Mouse (Mus musculus): Measurements from ENCODE around the gene Sh3bgrl3. TPM values are rescaled to one million over a fixed set of nuclear protein-coding genes. Genes with fewer than 3 reads are reported as not detected.

Sh3bgrl3 gene
- polyA plus RNA-seq, 1 experiment, result 85.6 TPM

DNA sequence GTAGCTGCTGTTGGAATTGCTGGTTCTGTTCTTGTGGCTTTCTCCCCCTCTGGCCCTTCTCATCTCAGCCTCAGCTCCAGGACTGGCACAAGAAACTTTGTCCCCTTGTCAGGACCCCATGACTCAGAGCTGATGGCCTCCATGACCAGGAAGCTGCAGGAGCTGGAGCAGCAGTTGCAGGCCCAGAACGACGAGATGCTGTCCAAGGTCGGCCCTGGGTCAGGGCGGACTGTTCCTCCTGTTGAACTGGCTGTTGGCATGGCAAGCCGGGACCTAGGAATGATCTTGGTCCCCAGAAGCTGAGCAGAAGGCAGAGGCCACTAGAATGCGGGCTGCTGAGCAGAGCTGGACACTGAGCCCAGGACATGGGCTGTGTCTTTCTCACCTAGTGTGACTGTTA is 16.2 kb downstream of the Sh3bgrl3 start:
- Histone ChIP-seq H3K36me3 (ENCODE audit: control insufficient read depth, insufficient read depth, low read length) (no peaks in the 10 kb centered on the region; the same call in 1 of the 2 replicates), H3K27me3 (ENCODE audit: control insufficient read depth, insufficient read depth, low read length) (no peaks in the 10 kb centered on the region), H3K27ac (ENCODE audit: control insufficient read depth, insufficient read depth, low read depth, low read length) (no peak overlapping the region), H3K4me3 (ENCODE audit: control insufficient read depth, low read depth, low read length) (no peak overlapping the region), H3K4me1 (ENCODE audit: control insufficient read depth, insufficient read depth, low read length) (peaks cover 6% of the 10 kb centered on the region)
- TF ChIP-seq CTCF (IDR thresholded peaks at IDR 0.05; ENCODE audit: control insufficient read depth, insufficient read depth, insufficient replicate concordance, low read depth, low read length), result no peak
- no peak for TF ChIP-seq POLR2A (IDR thresholded peaks at IDR 0.05; ENCODE audit: control insufficient read depth, low read depth, low read length)

DNA sequence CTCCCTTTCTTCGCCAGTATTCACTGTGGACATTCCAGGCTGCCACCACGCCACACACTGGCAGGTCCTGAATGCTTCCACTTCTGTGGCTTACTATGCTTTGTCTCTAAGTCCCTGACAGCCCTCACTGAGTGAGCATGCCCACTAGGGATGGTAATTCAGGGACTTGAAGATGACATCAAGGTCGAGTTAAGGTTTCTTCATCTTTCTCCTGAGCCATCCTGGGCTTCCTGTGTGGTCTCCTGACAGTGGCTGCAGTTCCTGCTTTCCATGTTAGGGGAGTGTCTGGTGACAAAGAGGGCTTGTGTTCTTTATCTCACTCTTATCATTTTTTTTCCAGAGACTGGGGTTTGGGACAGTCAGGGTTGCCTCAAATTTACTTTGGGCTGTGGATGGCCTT is 17.9 kb downstream of the Sh3bgrl3 start:
- H3K27me3 ChIP-seq (ENCODE audit: control insufficient read depth, insufficient read depth, low read length), result no peaks in the 10 kb centered on the region
- no peak for TF ChIP-seq POLR2A (IDR thresholded peaks at IDR 0.05; ENCODE audit: control insufficient read depth, low read depth, low read length)
- TF ChIP-seq CTCF (IDR thresholded peaks at IDR 0.05; ENCODE audit: control insufficient read depth, insufficient read depth, insufficient replicate concordance, low read depth, low read length), result no peak
- no peaks in the 10 kb centered on the region; the same call in 1 of the 2 replicates for H3K36me3 ChIP-seq (ENCODE audit: control insufficient read depth, insufficient read depth, low read length)
- no peak overlapping the region for H3K4me3 ChIP-seq (ENCODE audit: control insufficient read depth, low read depth, low read length)
- no peak overlapping the region for H3K27ac ChIP-seq (ENCODE audit: control insufficient read depth, insufficient read depth, low read depth, low read length)
- H3K4me1 ChIP-seq (ENCODE audit: control insufficient read depth, insufficient read depth, low read length), result peaks cover 6% of the 10 kb centered on the region

DNA sequence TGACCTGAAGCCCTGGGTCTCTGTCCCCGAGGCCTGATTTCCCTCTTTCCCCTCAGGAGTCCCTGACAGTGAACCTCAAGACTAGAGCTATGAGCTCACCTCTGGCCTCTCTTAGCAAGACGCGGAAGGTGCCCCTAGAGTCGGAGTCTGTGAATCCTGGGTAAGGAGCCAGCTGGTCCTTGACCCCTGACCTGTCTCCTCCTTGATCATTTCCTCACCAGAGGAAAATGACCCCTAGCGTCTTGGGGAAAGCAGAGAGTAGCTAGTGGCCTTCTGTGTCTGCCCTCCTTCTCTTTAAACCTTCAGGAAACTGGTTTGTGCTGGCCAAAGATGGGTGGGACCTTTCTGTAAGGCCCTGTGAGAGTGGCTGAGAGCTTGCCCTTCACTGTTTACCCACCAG is 20.4 kb downstream of the Sh3bgrl3 start:
- H3K4me3 ChIP-seq (ENCODE audit: control insufficient read depth, low read depth, low read length), result no peak overlapping the region
- no peaks in the 10 kb centered on the region for H3K27me3 ChIP-seq (ENCODE audit: control insufficient read depth, insufficient read depth, low read length)
- H3K36me3 ChIP-seq (ENCODE audit: control insufficient read depth, insufficient read depth, low read length), result no peaks in the 10 kb centered on the region; the same call in 1 of the 2 replicates
- H3K27ac ChIP-seq (ENCODE audit: control insufficient read depth, insufficient read depth, low read depth, low read length), result no peak overlapping the region
- H3K4me1 ChIP-seq (ENCODE audit: control insufficient read depth, insufficient read depth, low read length), result peaks cover 2% of the 10 kb centered on the region
- TF ChIP-seq POLR2A (IDR thresholded peaks at IDR 0.05; ENCODE audit: control insufficient read depth, low read depth, low read length) (no peak), CTCF (IDR thresholded peaks at IDR 0.05; ENCODE audit: control insufficient read depth, insufficient read depth, insufficient replicate concordance, low read depth, low read length) (no peak)

DNA sequence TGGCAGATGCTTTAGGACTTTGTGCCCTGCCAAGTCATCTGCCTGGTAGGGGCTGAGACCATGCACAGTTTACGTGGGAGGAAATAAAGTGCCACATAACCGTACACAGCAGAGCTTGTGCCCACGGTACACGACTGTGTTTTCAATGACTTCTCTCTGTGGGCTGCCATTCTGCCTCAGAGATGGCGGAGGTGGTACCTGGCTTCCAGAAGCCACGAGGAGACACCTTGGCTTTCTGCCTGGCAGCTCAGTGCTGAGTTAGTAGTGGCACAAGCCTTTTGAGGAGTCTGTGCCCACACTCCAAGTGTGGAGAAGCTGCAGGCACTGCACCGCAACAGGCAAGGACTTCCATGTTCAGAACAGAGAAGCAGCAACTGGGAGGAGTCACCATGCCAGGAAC is 20.9 kb downstream of the Sh3bgrl3 start:
- H3K4me3 ChIP-seq (ENCODE audit: control insufficient read depth, low read depth, low read length), result no peak overlapping the region
- no peaks in the 10 kb centered on the region for H3K27me3 ChIP-seq (ENCODE audit: control insufficient read depth, insufficient read depth, low read length)
- H3K36me3 ChIP-seq (ENCODE audit: control insufficient read depth, insufficient read depth, low read length), result no peaks in the 10 kb centered on the region; the same call in 1 of the 2 replicates
- H3K27ac ChIP-seq (ENCODE audit: control insufficient read depth, insufficient read depth, low read depth, low read length), result no peak overlapping the region
- H3K4me1 ChIP-seq (ENCODE audit: control insufficient read depth, insufficient read depth, low read length), result peaks cover 2% of the 10 kb centered on the region
- TF ChIP-seq POLR2A (IDR thresholded peaks at IDR 0.05; ENCODE audit: control insufficient read depth, low read depth, low read length) (no peak), CTCF (IDR thresholded peaks at IDR 0.05; ENCODE audit: control insufficient read depth, insufficient read depth, insufficient replicate concordance, low read depth, low read length) (no peak)

DNA sequence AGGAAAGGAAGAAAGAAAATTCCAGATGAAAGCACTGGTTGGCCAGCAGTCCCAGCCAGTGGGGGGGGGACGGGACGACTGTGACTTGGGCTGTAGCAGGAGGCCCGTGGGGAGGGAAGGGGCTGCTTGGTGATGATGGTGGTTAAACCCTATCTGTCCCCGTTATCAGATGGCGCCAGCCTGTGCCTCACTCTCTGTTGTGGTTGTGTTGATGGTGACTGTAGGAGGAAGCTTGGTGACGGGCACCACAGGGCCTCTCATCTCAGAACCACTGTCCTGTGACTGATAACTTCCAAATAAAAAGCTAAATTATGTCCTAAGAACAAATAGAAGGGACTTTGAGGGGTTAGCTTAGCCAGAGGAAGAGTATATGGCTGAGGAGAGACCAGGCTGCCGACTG is 22.5 kb downstream of the Sh3bgrl3 start:
- Histone ChIP-seq H3K4me3 (ENCODE audit: control insufficient read depth, low read depth, low read length) (no peak overlapping the region), H3K27ac (ENCODE audit: control insufficient read depth, insufficient read depth, low read depth, low read length) (no peak overlapping the region), H3K36me3 (ENCODE audit: control insufficient read depth, insufficient read depth, low read length) (no peaks in the 10 kb centered on the region; the same call in 1 of the 2 replicates), H3K27me3 (ENCODE audit: control insufficient read depth, insufficient read depth, low read length) (no peaks in the 10 kb centered on the region), H3K4me1 (ENCODE audit: control insufficient read depth, insufficient read depth, low read length) (no peaks in the 10 kb centered on the region; the same call in 1 of the 2 replicates)
- no peak for TF ChIP-seq CTCF (IDR thresholded peaks at IDR 0.05; ENCODE audit: control insufficient read depth, insufficient read depth, insufficient replicate concordance, low read depth, low read length)
- no peak for TF ChIP-seq POLR2A (IDR thresholded peaks at IDR 0.05; ENCODE audit: control insufficient read depth, low read depth, low read length)

DNA sequence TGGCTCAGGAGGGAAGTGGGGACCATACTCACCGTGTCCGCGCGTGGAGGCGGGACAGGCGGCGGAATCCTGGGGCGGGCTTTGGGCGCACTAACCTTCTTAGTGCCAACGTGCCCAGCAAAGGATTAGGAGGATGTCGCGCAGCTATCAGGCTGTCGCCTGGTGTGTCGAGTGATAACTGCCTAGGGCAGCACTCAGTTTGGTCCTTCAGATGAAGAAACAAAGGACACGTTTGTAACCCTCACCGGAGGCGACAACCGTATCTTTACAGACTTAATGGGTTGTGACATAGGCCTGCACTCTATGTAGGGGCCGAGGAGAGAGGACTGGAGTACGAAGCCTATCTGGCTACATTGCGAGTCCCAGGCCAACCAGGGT is 25.9 kb downstream of the Sh3bgrl3 start:
- Histone ChIP-seq H3K36me3 (ENCODE audit: control insufficient read depth, insufficient read depth, low read length) (no peaks in the 10 kb centered on the region), H3K27me3 (ENCODE audit: control insufficient read depth, insufficient read depth, low read length) (no peaks in the 10 kb centered on the region), H3K4me3 (ENCODE audit: control insufficient read depth, low read depth, low read length) (peak overlapping the region; percentile 93), H3K27ac (ENCODE audit: control insufficient read depth, insufficient read depth, low read depth, low read length) (peak overlapping the region; percentile 82), H3K4me1 (ENCODE audit: control insufficient read depth, insufficient read depth, low read length) (no peaks in the 10 kb centered on the region; the same call in 1 of the 2 replicates)
- no peak for TF ChIP-seq CTCF (IDR thresholded peaks at IDR 0.05; ENCODE audit: control insufficient read depth, insufficient read depth, insufficient replicate concordance, low read depth, low read length)
- TF ChIP-seq POLR2A (IDR thresholded peaks at IDR 0.05; ENCODE audit: control insufficient read depth, low read depth, low read length), result no peak

DNA sequence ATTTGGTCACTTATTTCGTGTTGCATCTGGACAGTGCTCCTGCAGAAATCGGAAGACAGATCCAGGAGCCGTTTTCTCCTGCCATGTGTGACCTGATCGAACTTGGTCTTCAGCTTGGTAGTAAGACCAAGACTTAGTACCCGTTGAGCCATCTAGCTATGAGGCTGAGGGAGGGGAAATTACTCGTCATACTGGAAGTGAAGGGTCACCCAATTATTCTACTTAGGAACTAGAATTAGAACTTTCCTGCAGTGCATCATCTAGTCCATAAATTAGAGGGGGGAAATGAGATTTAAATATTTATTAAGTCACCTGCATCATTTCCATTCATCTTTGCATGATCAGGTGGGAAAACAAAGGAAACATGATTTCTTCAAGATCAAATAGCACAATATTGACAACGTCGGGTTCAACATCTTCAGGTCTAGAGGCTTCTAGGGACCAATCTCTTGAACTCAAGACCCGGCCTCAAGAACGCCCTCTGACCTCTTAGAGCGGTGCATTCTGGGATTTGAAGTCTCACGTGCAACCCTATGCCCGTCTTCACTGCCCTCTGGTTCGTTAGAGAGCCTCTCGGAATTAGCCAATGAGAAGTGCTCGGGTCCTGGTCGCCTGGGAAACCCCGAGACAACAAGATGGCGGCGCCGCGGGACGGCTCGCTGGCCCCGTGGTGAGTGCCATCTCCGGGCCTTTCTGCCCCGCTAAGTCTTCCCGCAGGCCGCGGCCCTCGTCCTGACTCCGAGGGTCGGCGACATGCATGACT is 26.4 kb downstream of the Sh3bgrl3 start, which contains the start of gene Ubxn11:
Gene Ubxn11 (plus strand): TSS at position 592 of the 763 bp plus-strand sequence.
- Histone ChIP-seq H3K4me1 (ENCODE audit: control insufficient read depth, insufficient read depth, low read length) (no peaks in the 10 kb centered on the region; the same call in 1 of the 2 replicates), H3K27me3 (ENCODE audit: control insufficient read depth, insufficient read depth, low read length) (no peaks in the 10 kb centered on the region), H3K4me3 (ENCODE audit: control insufficient read depth, low read depth, low read length) (peak within 1 kb of the TSS; percentile 93), H3K27ac (ENCODE audit: control insufficient read depth, insufficient read depth, low read depth, low read length) (peak within 1 kb of the TSS; percentile 82), H3K36me3 (ENCODE audit: control insufficient read depth, insufficient read depth, low read length) (no peaks in the 10 kb centered on the region)
- TF ChIP-seq CTCF (IDR thresholded peaks at IDR 0.05; ENCODE audit: control insufficient read depth, insufficient read depth, insufficient replicate concordance, low read depth, low read length) (no peak), POLR2A (IDR thresholded peaks at IDR 0.05; ENCODE audit: control insufficient read depth, low read depth, low read length) (peak; percentile 94)

Measured in testis, adult 2 months (tissue).